Mouse (Mus musculus) hindbrain, embryonic 11.5 days (tissue): ENCODE measurements at regions not wholly inside any gene's neighbourhood (a gene's known extent, or its start where the extent isn't known, plus 50 kb on each side); places are given as distances from the start of the nearest gene placed in this dataset.
A peak's percentile ranks its signal among the peaks of the same experiment; 100 is the strongest.

Source experiments
- ATAC-seq: fragments of 200-750 bp; cut with Nextera tagmentation; 2 replicates; pipeline ENCODE4 v1.8.0; 2017; ENCODE audit warnings: mild to moderate bottlenecking, moderate TSS enrichment, moderate library complexity; ENCODE audit not compliant: low FRiP score
- DNase-seq: peaks from one replicate; pipeline ENCODE4 v3.0.0-alpha.2; 2015; ENCODE audit warnings: low spot score
- H3K27ac ChIP-seq: fragments of 300-500 bp; sonication (generic); 2 replicates; pipeline ENCODE4 v1.5.1; 2014; ENCODE audit warnings: mild to moderate bottlenecking, low read depth, low read length
- H3K27me3 ChIP-seq: fragments of 300-500 bp; sonication (generic); 2 replicates; pipeline ENCODE4 v1.6.1; 2014; ENCODE audit warnings: mild to moderate bottlenecking, low read length, moderate library complexity, mixed read lengths; ENCODE audit not compliant: control insufficient read depth, insufficient read depth
- H3K36me3 ChIP-seq: fragments of 300-500 bp; sonication (generic); 2 replicates; pipeline ENCODE4 v1.6.1; 2014; ENCODE audit warnings: mild to moderate bottlenecking, low read length, moderate library complexity, mixed read lengths; ENCODE audit not compliant: control insufficient read depth, insufficient read depth
- H3K4me1 ChIP-seq: fragments of 300-500 bp; sonication (generic); replicated peaks from 2 replicates; pipeline ENCODE4 v1.6.1; 2014; ENCODE audit warnings: low read length, mixed read lengths; ENCODE audit not compliant: control insufficient read depth, insufficient read depth
- H3K4me2 ChIP-seq: fragments of 300-500 bp; sonication (generic); replicated peaks from 2 replicates; pipeline ENCODE4 v1.6.1; 2014; ENCODE audit warnings: mild to moderate bottlenecking, low read depth, low read length
- H3K4me3 ChIP-seq: fragments of 300-500 bp; sonication (generic); 2 replicates; pipeline ENCODE4 v1.5.1; 2014; ENCODE audit warnings: low read depth, low read length
- H3K9ac ChIP-seq: fragments of 300-500 bp; sonication (generic); 2 replicates; pipeline ENCODE4 v1.6.1; 2014; ENCODE audit warnings: low read depth, low read length
- H3K9me3 ChIP-seq: fragments of 300-500 bp; sonication (generic); 2 replicates; pipeline ENCODE4 v1.6.1; 2016; ENCODE audit warnings: low read length; ENCODE audit not compliant: control insufficient read depth
- WGBS: fragments of 180-500 bp; shearing (Covaris S2); extraction: QIAGEN DNeasy Blood & Tissue Kit; methylation state at CpG from one replicate; pipeline ENCODE4 v1.1.7; 2014; 5-methylcytosine and 5-hydroxymethylcytosine counted together

DNA sequence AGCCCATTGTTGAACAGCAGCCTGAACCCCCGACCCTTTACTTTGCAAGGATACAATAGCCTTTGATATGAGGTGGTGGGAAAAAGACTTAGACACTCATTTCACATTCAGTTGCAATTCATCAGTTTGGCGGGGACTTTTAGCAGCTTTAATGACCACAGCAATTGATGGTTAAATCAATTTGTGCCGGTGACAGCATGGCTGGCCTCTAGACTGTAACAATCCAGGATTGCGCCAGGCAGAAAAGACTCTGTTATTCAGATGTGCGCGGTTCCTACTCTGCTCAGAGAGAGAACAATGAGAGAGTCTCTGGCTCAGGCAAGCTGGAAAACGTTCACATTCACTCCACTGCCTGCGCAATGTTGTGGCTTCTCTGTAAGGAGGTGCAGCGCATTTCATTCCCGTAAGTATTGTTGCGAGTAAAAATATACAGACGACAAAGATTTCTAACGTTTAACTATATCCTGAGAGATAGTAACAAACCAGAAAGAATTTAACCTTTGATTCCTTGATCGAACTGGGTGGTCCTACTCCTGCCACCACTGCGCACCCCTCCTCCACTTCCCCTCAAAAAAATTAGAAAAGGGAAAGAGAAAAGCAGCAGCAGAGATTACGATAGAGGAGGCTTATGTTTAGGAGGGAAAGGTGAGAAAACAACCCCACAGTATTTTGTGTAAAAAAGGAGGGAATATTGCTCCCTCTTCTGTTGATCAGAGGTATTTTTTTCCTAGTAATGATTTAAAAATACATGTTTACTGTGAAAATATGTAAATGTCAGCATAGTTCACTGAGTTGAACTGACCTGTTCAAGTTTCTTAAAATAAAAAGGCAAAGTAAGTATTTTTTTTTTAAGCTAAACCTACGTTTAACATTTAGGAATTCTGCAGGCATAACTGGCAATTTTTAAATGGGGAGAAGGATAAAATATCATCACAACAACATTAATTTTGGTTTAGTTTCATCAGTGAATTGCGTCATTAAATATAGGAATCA, 267.6 kb downstream of the Rfpl4b start:
- Histone ChIP-seq H3K4me2 (peak overlapping the region; percentile 31), H3K4me1 (no peaks in the 10 kb centered on the region), H3K4me3 (peak overlapping the region; percentile 12; the same call in 1 of the 2 replicates), H3K27me3 (no peaks in the 10 kb centered on the region), H3K36me3 (no peaks in the 10 kb centered on the region), H3K9ac (peak overlapping the region; percentile 7; the same call in 1 of the 2 replicates), H3K27ac (peak overlapping the region; percentile 92), H3K9me3 (no peaks in the 10 kb centered on the region)
- ATAC-seq = peak; percentile 96
- peak; percentile 84 for DNase-seq
- 5% methylated on average over 18 of the region's 18 CpGs for WGBS

GRCm38 (mm10) chr10:38553326-38553687, 268.3 kb downstream of the Rfpl4b start:
- no peaks in the 10 kb centered on the region for H3K36me3 ChIP-seq
- H3K4me2 ChIP-seq = peak overlapping the region; percentile 31; the same call in 1 of the 2 replicates
- H3K27me3 ChIP-seq = no peaks in the 10 kb centered on the region
- no peaks in the 10 kb centered on the region for H3K9me3 ChIP-seq
- peak overlapping the region; percentile 12; the same call in 1 of the 2 replicates for H3K4me3 ChIP-seq
- H3K9ac ChIP-seq = 0 out of 2 replicates have a peak overlapping the region, but pooled peaks have one; percentile 7
- DNase-seq (no peak), ATAC-seq (no peak)
- H3K4me1 ChIP-seq = no peaks in the 10 kb centered on the region
- peak overlapping the region; percentile 92 for H3K27ac ChIP-seq

- H3K9ac ChIP-seq = no peak overlapping the region
- no peak overlapping the region for H3K4me2 ChIP-seq
- WGBS = 69% methylated on average over 5 of the region's 5 CpGs
- H3K36me3 ChIP-seq = no peaks in the 10 kb centered on the region
- no peaks in the 10 kb centered on the region for H3K9me3 ChIP-seq
- ATAC-seq (no peak), DNase-seq (peak; percentile 16)
- no peaks in the 10 kb centered on the region for H3K4me1 ChIP-seq
- peak overlapping the region; percentile 60; the same call in 1 of the 2 replicates for H3K27ac ChIP-seq
- H3K4me3 ChIP-seq = no peak overlapping the region
- H3K27me3 ChIP-seq = no peaks in the 10 kb centered on the region
Measured at GRCm38 (mm10) chr10:38552350-38553076, 269.1 kb downstream of the Rfpl4b start.

- Histone ChIP-seq H3K4me3 (no peak overlapping the region), H3K4me1 (no peaks in the 10 kb centered on the region), H3K9me3 (no peaks in the 10 kb centered on the region), H3K4me2 (no peak overlapping the region), H3K27ac (no peak overlapping the region), H3K9ac (no peak overlapping the region), H3K27me3 (no peaks in the 10 kb centered on the region), H3K36me3 (no peaks in the 10 kb centered on the region)
- no peak for DNase-seq
- ATAC-seq = no peak
- 94% methylated on average over 4 of the region's 4 CpGs for whole genome bisulfite sequencing
Measured at GRCm38 (mm10) chr10:38540031-38540430, 281.5 kb downstream of the Rfpl4b start.

DNA sequence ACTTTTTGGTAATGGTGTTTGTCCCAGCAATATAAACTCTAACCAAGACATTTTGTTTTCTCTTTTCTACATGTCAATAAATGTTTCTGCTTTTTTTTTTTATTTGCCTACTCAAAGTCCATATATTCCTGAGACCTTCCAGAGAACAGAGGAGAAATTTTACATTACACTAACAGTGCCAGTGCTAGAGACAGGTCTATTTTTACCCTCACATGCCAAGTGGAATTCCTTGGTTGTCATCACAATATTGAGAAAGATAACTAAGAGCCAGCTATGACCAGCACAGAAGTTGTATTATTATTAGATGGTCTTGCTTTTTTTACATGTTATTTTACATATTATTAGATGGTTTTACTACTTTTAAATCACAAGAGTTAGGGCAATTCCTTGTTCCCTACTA, 282.8 kb downstream of the Rfpl4b start:
- no peaks in the 10 kb centered on the region for H3K27me3 ChIP-seq
- no peak overlapping the region for H3K4me3 ChIP-seq
- no peak overlapping the region for H3K9ac ChIP-seq
- ATAC-seq (no peak), DNase-seq (no peak)
- H3K4me1 ChIP-seq = no peaks in the 10 kb centered on the region
- H3K4me2 ChIP-seq = no peak overlapping the region
- H3K9me3 ChIP-seq = no peaks in the 10 kb centered on the region
- no peak overlapping the region for H3K27ac ChIP-seq
- no peaks in the 10 kb centered on the region for H3K36me3 ChIP-seq

GRCm38 (mm10) chr10:38516636-38517035, 304.9 kb downstream of the Rfpl4b start:
- Histone ChIP-seq H3K4me1 (no peaks in the 10 kb centered on the region), H3K9me3 (no peaks in the 10 kb centered on the region), H3K4me3 (no peak overlapping the region), H3K9ac (no peak overlapping the region), H3K36me3 (no peaks in the 10 kb centered on the region), H3K27ac (no peak overlapping the region), H3K27me3 (no peaks in the 10 kb centered on the region), H3K4me2 (no peak overlapping the region)
- WGBS = 83% methylated on average over 2 of the region's 2 CpGs
- DNase-seq = no peak
- ATAC-seq = no peak
